Mouse (Mus musculus) embryo, embryonic 11.5 days (tissue): ENCODE measurements around the gene Trim34a.
"Not testable (repeated sequence)": the region's sequence is repeated elsewhere in the genome, so short reads cannot be mapped to it uniquely, and the experiment has no call there.

ENCODE experiments used
- DNase-seq: peaks from one replicate; pipeline ENCODE4 v3.0.0-alpha.2; 2012; ENCODE audit warnings: low read depth, low spot score

Gene Trim34a

GRCm38 (mm10) chr7:104244287-104245181, at the start of gene Trim34a:
Gene Trim34a (plus strand): TSS chr7:104244457.
- DNase-seq = peak; percentile 45

GRCm38 (mm10) chr7:104195885-104196284, 48.4 kb upstream of the Trim34a start, which contains the start of gene Olfr649:
Gene Olfr649 (minus strand): TSS chr7:104195985.
- DNase-seq = no peak

- DNase-seq = peak; percentile 14
These were observed 44.4 kb upstream of the Trim34a start for GRCm38 (mm10) chr7:104199822-104200221.

- DNase-seq = no peak
These were observed 38.1 kb upstream of the Trim34a start for GRCm38 (mm10) chr7:104206197-104206596.

GRCm38 (mm10) chr7:104216011-104216535, 28.2 kb upstream of the Trim34a start:
- no peak for DNase-seq

- no peak for DNase-seq
These were observed 26.4 kb upstream of the Trim34a start for GRCm38 (mm10) chr7:104217881-104218280.

- no peak for DNase-seq
These were observed 25.3 kb upstream of the Trim34a start, which contains the start of gene Trim6 for GRCm38 (mm10) chr7:104218701-104219569. Gene Trim6 (plus strand): TSS chr7:104218793.

- no peak for DNase-seq
These were observed 13.1 kb upstream of the Trim34a start for GRCm38 (mm10) chr7:104231203-104231602.

GRCm38 (mm10) chr7:104240857-104241256, 3.4 kb upstream of the Trim34a start:
- no peak for DNase-seq

GRCm38 (mm10) chr7:104243616-104244015, 641 bp upstream of the Trim34a start:
- DNase-seq = no peak

GRCm38 (mm10) chr7:104260380-104260779, 16.1 kb downstream of the Trim34a start:
- DNase-seq = not testable (repeated sequence)

GRCm38 (mm10) chr7:104265335-104265734, 21.1 kb downstream of the Trim34a start:
- DNase-seq = not testable (repeated sequence)

GRCm38 (mm10) chr7:104279361-104279760, 35.1 kb downstream of the Trim34a start:
- not testable (repeated sequence) for DNase-seq

GRCm38 (mm10) chr7:104287576-104288443, 43.6 kb downstream of the Trim34a start, which contains the start of gene Trim5:
Gene Trim5 (minus strand): TSS chr7:104288094.
- not testable (repeated sequence) for DNase-seq

GRCm38 (mm10) chr7:104290641-104291040, 46.4 kb downstream of the Trim34a start:
- DNase-seq = no peak

- no peak for DNase-seq
These were observed 47.6 kb downstream of the Trim34a start for GRCm38 (mm10) chr7:104291638-104292400.
